Mouse (Mus musculus): ENCODE measurements around the gene Gpx1.

GRCm38 (mm10) chr9:108386816-108387215 is 48.1 kb downstream of the Gpx1 start:
- TF ChIP-seq CTCF (IDR thresholded peaks at IDR 0.05; ENCODE audit: low read depth, low read length), result no peak
- no peak for TF ChIP-seq POLR2A (IDR thresholded peaks at IDR 0.05; ENCODE audit: extremely low read depth, insufficient read depth, low read length)

Data from liver, adult 2 months (tissue).